Mouse (Mus musculus) ES-E14 (cell line): ENCODE measurements at regions not wholly inside any gene's neighbourhood (a gene's known extent, or its start where the extent isn't known, plus 50 kb on each side); places are given as distances from the start of the nearest gene placed in this dataset.

Experiments used
- DNase-seq: peaks from one replicate; pipeline ENCODE4 v3.0.0-alpha.2; 2013; ENCODE audit warnings: low read depth, low spot score
- H3K27ac ChIP-seq: 2 replicates; pipeline ENCODE4 v1.5.1; 2012; ENCODE audit warnings: low read depth, mild to moderate bottlenecking, low read length, moderate library complexity, mixed read lengths; ENCODE audit not compliant: poor library complexity, insufficient read depth, severe bottlenecking
- H3K36me3 ChIP-seq: 2 replicates; pipeline ENCODE4 v1.6.1; 2012; ENCODE audit warnings: mild to moderate bottlenecking, low read length, moderate library complexity, mixed read lengths; ENCODE audit not compliant: control insufficient read depth, poor library complexity, insufficient read depth, severe bottlenecking
- H3K4me1 ChIP-seq, 2 experiments: fragments of 150-350 bp in 1 of 2; sonication (generic) in 1 of 2; 2 replicates each; pipeline ENCODE4 v1.6.1; 2012; ENCODE audit warnings: low read length in 2 of 2, mild to moderate bottlenecking in 1 of 2, mixed read lengths in 1 of 2; ENCODE audit not compliant: control insufficient read depth in 2 of 2, insufficient read depth in 2 of 2, poor library complexity in 1 of 2
- H3K4me3 ChIP-seq, 2 experiments: fragments of 150-350 bp in 1 of 2; sonication (generic) in 1 of 2; 2 replicates each; pipeline ENCODE4 v1.5.1; 2012; ENCODE audit warnings: low read length in 2 of 2, low read depth in 1 of 2, mild to moderate bottlenecking in 1 of 2, mixed read lengths in 1 of 2; ENCODE audit not compliant: insufficient read depth in 1 of 2, poor library complexity in 1 of 2, severe bottlenecking in 1 of 2
- H3K9ac ChIP-seq: 2 replicates; pipeline ENCODE4 v1.6.1; 2012; ENCODE audit warnings: low read depth, mild to moderate bottlenecking, low read length, mixed read lengths; ENCODE audit not compliant: poor library complexity, insufficient read depth, severe bottlenecking
- H3K9me3 ChIP-seq: fragments of 150-350 bp; sonication (generic); 2 replicates; pipeline ENCODE4 v1.6.1; 2012; ENCODE audit warnings: low read depth, mild to moderate bottlenecking, low read length; ENCODE audit not compliant: control insufficient read depth, insufficient read depth
- CHD2 ChIP-seq: IDR thresholded peaks from 2 replicates; pipeline ENCODE4 v1.6.1; 2014; ENCODE audit warnings: mild to moderate bottlenecking, low read depth, low read length, inconsistent platforms
- HCFC1 ChIP-seq: IDR thresholded peaks from 2 replicates; pipeline ENCODE4 v1.6.1; 2012; ENCODE audit warnings: low read length, inconsistent platforms, borderline replicate concordance; ENCODE audit not compliant: insufficient read depth
- MAFK ChIP-seq: IDR thresholded peaks from 2 replicates; pipeline ENCODE4 v1.6.1; 2014; ENCODE audit warnings: mild to moderate bottlenecking, low read depth, low read length, inconsistent platforms; ENCODE audit not compliant: insufficient read depth
- ZC3H11A ChIP-seq: IDR thresholded peaks from 2 replicates; pipeline ENCODE4 v1.6.1; 2012; ENCODE audit warnings: low read depth, mild to moderate bottlenecking, inconsistent platforms, low read length, borderline replicate concordance
- ZNF384 ChIP-seq: IDR thresholded peaks from 2 replicates; pipeline ENCODE4 v1.6.1; 2012; ENCODE audit warnings: low read depth, low read length, inconsistent platforms
- in situ Hi-C, 2 experiments: fragments of 600-800 bp; cut with MboI; formaldehyde crosslinking; loops; one replicate each; pipeline ENCODE4 v1.15.1; 2025; ENCODE audit warnings: low sequenced_read_pairs in 2 of 2, inconsistent platforms in 1 of 2; ENCODE audit not compliant: unreplicated experiment in 2 of 2

- DNase-seq = no peak
- in situ Hi-C loops = no loop called here
- Histone ChIP-seq H3K36me3 (no peaks in the 10 kb centered on the region), H3K27ac (no peak overlapping the region), H3K9ac (no peak overlapping the region), H3K9me3 (no peaks in the 10 kb centered on the region), H3K4me1 (no peaks in the 10 kb centered on the region), H3K4me3 (no peak overlapping the region)
- TF ChIP-seq HCFC1 (no peak), MAFK (no peak), CHD2 (no peak)
Measured at GRCm38 (mm10) chr17:14557214-14557613, 136.8 kb downstream of the Thbs2 start.

- Histone ChIP-seq H3K9me3 (no peaks in the 10 kb centered on the region), H3K36me3 (no peaks in the 10 kb centered on the region), H3K27ac (no peak overlapping the region), H3K9ac (no peak overlapping the region), H3K4me1 (no peaks in the 10 kb centered on the region), H3K4me3 (no peak overlapping the region)
- in situ Hi-C loops = no loop called here
- TF ChIP-seq MAFK = no peak
- no peak for TF ChIP-seq CHD2
- TF ChIP-seq ZC3H11A = no peak
- no peak for TF ChIP-seq HCFC1
- TF ChIP-seq ZNF384 = no peak
- DNase-seq = no peak
Measured at GRCm38 (mm10) chr17:14553195-14553594, 140.8 kb downstream of the Thbs2 start.

GRCm38 (mm10) chr17:14552081-14552480, 142.0 kb downstream of the Thbs2 start:
- no peak overlapping the region for H3K27ac ChIP-seq
- DNase-seq = no peak

GRCm38 (mm10) chr17:14551610-14552009, 142.4 kb downstream of the Thbs2 start:
- TF ChIP-seq CHD2 (no peak), MAFK (no peak), HCFC1 (no peak), ZNF384 (no peak)
- H3K4me3 ChIP-seq = no peak overlapping the region
- no peaks in the 10 kb centered on the region for H3K9me3 ChIP-seq
- H3K27ac ChIP-seq = no peak overlapping the region
- in situ Hi-C loops = no loop called here
- H3K36me3 ChIP-seq = no peaks in the 10 kb centered on the region
- H3K4me1 ChIP-seq = no peaks in the 10 kb centered on the region
- DNase-seq = no peak
- no peak overlapping the region for H3K9ac ChIP-seq

More at GRCm38 (mm10) chr17:14552081-14552480, 142.0 kb downstream of the Thbs2 start:
- no peaks in the 10 kb centered on the region for H3K36me3 ChIP-seq
- H3K4me1 ChIP-seq = no peaks in the 10 kb centered on the region
- in situ Hi-C loops = no loop called here
- no peak overlapping the region for H3K4me3 ChIP-seq
- H3K9ac ChIP-seq = no peak overlapping the region
- TF ChIP-seq HCFC1 (no peak), CHD2 (no peak), MAFK (no peak), ZNF384 (no peak), ZC3H11A (no peak)
- no peaks in the 10 kb centered on the region for H3K9me3 ChIP-seq

GRCm38 (mm10) chr17:14545822-14546473, 148.1 kb downstream of the Thbs2 start:
- peak overlapping the region in 1 of 2 experiments; percentile 16; a peak in 1 of 4 replicates for H3K4me3 ChIP-seq
- H3K9me3 ChIP-seq = no peaks in the 10 kb centered on the region
- in situ Hi-C loops = loop anchor here in 1 of 2 experiments (10.0 kb wide), 1 partner anchor 359 kb away; no protein-coding TSS in a partner anchor
- TF ChIP-seq MAFK = no peak
- TF ChIP-seq HCFC1 = no peak
- peak; percentile 82; the same call in 1 of the 2 replicates for TF ChIP-seq ZC3H11A
- no peak for TF ChIP-seq CHD2
- no peak for TF ChIP-seq ZNF384
- no peak overlapping the region for H3K9ac ChIP-seq
- peak; percentile 48 for DNase-seq
- H3K4me1 ChIP-seq = no peaks in the 10 kb centered on the region
- no peak overlapping the region for H3K27ac ChIP-seq
- no peaks in the 10 kb centered on the region for H3K36me3 ChIP-seq
